Mouse (Mus musculus) embryonic fibroblast, embryonic 13.5 days (primary cell): ENCODE data around the gene Crip1. TPM values are rescaled to one million over a fixed set of nuclear protein-coding genes. Genes with fewer than 3 reads are reported as not detected.

ENCODE experiments used
- H3K27ac ChIP-seq: 2 replicates; pipeline ENCODE4 v1.5.1; 2012; ENCODE audit warnings: low read length, control low read depth, inconsistent platforms; ENCODE audit not compliant: insufficient read depth
- H3K4me1 ChIP-seq: 2 replicates; pipeline ENCODE4 v1.6.1; 2011; ENCODE audit warnings: low read length; ENCODE audit not compliant: control insufficient read depth, insufficient read depth
- H3K4me3 ChIP-seq: 2 replicates; pipeline ENCODE4 v1.5.1; 2011; ENCODE audit warnings: mild to moderate bottlenecking, control low read depth, low read length; ENCODE audit not compliant: insufficient read depth
- CTCF ChIP-seq: IDR thresholded peaks from 2 replicates; pipeline ENCODE4 v1.5.1; 2011; ENCODE audit warnings: mild to moderate bottlenecking, control low read depth, low read length, moderate library complexity, borderline replicate concordance; ENCODE audit not compliant: insufficient read depth
- POLR2A ChIP-seq: IDR thresholded peaks from 2 replicates; pipeline ENCODE4 v1.6.1; 2011; ENCODE audit warnings: low read depth, mild to moderate bottlenecking, control low read depth, low read length, moderate library complexity
- polyA plus RNA-seq: library from polyadenylated mRNA; stranded (reverse); fragments of >200 nt; gene quantifications from 2 replicates; pipeline ENCODE4 v1.2.4, GENCODE M21; 2011; ENCODE audit warnings: low read depth; ENCODE audit not compliant: missing spikeins, insufficient read length

Crip1 gene
- polyA plus RNA-seq, 1 experiment = 75.5 TPM

DNA sequence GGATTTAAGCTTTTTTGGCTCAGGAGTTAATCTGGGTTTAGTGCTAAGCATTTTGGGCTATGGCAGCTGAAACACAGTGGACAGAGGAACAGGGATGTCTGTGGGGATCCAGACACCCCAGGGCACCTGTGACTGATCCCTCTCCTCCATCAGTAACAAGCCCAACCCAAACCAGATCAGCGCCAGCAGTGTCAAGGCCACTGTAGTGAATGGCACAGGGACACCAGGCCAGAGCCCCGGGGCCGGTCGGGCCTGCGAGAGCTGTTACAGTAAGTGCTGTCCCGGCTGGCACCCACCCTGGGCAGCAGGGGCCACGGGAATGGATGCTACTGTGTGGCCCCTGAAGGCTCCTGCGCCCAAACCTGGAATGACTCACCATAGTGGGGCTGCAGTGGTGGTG, 15.4 kb upstream of the Crip1 start:
- H3K4me3 ChIP-seq = no peak overlapping the region
- no peaks in the 10 kb centered on the region for H3K4me1 ChIP-seq
- no peak overlapping the region for H3K27ac ChIP-seq
- TF ChIP-seq POLR2A (no peak), CTCF (no peak)

- H3K4me1 ChIP-seq = no peaks in the 10 kb centered on the region
- TF ChIP-seq POLR2A = no peak
- no peak for TF ChIP-seq CTCF
- H3K4me3 ChIP-seq = no peak overlapping the region
These were observed 14.5 kb upstream of the Crip1 start for GRCm38 (mm10) chr12:113131601-113132000.

DNA sequence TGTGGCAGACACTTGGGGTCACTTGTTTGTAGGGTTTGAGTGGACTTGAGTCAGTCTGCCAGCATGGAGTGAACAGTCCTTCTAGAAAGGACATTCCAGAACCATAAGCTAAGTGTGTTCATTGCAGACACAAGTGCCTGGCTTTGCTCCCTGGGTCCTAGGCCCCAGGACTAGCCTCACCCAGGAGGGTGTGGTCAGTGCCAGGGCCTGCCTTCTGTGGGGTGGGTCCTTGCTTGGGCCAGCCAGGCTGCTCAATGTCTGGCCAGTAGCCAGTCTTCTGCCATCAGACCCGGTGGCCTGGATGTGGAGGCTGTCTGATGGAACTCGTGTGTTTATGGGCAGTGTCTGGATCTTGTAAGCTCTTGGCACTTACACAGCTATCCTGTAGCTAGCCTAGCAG, 13.5 kb upstream of the Crip1 start:
- TF ChIP-seq POLR2A (no peak), CTCF (no peak)
- no peaks in the 10 kb centered on the region for H3K4me1 ChIP-seq
- no peak overlapping the region for H3K4me3 ChIP-seq
- no peak overlapping the region for H3K27ac ChIP-seq

More at GRCm38 (mm10) chr12:113131601-113132000, 14.5 kb upstream of the Crip1 start:
- H3K27ac ChIP-seq = no peak overlapping the region

DNA sequence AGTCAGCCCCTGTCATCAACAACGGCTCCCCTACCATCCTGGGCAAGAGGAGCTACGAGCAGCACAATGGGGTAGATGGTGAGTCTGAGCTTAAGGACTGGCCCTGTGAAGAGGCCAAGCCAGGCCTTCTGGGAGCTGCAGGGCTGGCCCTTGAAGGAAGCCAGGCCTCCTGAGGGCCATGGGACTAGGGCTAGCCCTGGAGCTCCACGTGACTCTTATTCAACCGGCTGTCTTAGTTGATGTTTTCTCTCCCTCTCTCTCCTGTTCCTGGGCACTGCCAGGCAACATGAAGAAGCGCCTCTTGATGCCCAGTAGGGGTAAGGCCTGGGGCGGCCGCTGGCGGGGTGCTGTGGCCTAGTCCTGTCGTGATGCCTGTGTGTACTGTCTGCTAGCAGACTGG, 12.9 kb upstream of the Crip1 start:
- no peak overlapping the region for H3K27ac ChIP-seq
- TF ChIP-seq CTCF (no peak), POLR2A (no peak)

DNA sequence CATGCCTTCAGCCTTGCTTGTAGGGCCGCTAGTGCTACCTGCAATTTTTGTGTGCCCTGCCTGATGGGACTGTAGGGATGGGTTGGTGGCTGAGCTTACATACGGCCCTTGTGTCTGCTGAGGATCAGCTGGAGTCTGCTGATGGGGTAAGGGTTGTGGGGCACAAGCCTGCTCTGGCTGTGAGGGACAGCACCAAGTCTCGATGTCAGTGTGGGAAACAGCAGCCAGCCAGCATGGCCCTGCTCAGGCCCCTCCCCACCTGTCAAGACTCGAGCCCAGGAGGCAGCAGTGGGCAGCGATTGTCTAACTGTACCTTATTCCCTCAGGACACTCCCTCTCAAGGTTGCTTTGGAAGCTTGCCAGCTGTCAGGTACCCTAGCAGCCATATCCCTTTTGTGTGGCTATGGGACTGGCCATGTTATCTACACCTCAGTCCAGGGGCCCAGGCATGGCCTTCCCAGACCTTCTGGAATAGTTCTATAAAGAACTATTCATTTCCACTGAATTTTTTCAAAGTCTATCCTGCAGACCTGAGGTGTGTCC, 12.2 kb upstream of the Crip1 start:
- TF ChIP-seq POLR2A = no peak
- no peak for TF ChIP-seq CTCF
- Histone ChIP-seq H3K4me1 (no peaks in the 10 kb centered on the region), H3K27ac (no peak overlapping the region), H3K4me3 (no peak overlapping the region)

More for the DNA sequence above, 12.9 kb upstream of the Crip1 start:
- Histone ChIP-seq H3K4me1 (no peaks in the 10 kb centered on the region), H3K4me3 (no peak overlapping the region)

DNA sequence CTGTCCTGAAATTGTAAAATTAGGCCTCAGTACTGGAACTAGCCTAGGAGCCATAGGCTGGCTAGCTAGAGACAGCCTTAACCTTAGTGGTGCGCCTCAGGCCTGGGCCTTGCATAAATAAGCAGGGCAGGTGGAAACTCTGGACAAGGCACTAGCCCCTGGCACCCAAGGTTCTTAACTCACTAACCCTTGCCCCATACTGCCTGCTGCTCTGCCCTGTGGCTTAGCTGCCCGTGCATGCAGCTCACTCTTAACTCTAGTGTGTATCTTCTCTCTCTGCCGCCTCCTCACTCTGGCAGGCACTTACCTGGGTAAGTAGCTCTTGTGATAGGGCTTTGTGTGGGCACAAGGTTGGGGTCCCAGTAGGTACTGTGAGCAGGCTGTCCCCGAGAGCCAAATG, 11.6 kb upstream of the Crip1 start:
- Histone ChIP-seq H3K4me3 (no peak overlapping the region), H3K27ac (no peak overlapping the region), H3K4me1 (no peaks in the 10 kb centered on the region)
- TF ChIP-seq POLR2A (no peak), CTCF (no peak)

GRCm38 (mm10) chr12:113135401-113135800, 10.7 kb upstream of the Crip1 start:
- peaks cover 2% of the 10 kb centered on the region; the same call in 1 of the 2 replicates for H3K4me1 ChIP-seq
- no peak for TF ChIP-seq CTCF
- no peak for TF ChIP-seq POLR2A
- H3K4me3 ChIP-seq = no peak overlapping the region
- no peak overlapping the region for H3K27ac ChIP-seq

DNA sequence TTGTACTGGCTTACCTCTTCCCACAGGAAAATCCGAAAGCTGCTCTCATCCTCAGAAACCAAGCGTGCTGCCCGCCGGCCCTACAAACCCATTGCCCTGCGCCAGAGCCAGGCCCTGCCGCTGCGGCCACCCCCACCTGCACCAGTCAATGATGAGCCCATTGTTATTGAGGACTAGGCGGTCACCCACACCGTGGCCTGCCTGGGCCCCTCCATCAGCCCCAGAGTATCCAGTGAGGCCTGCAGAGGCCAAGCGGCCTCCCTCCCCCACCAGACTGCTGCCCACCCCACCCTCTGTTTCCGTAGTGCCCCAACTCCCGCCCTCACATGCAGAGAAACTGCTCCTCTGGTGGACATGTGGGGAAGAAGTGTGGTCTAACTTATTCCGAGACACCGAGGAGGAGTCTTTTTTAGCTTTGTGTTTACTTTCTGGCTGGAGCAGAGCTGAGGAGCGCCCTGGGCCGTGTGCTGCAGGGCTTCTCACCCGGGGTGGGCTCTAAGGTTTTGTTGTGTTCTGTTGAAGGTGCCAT, 9.6 kb upstream of the Crip1 start:
- Histone ChIP-seq H3K4me1 (peaks cover 2% of the 10 kb centered on the region; the same call in 1 of the 2 replicates), H3K4me3 (no peak overlapping the region), H3K27ac (no peak overlapping the region)
- no peak for TF ChIP-seq POLR2A
- no peak for TF ChIP-seq CTCF

DNA sequence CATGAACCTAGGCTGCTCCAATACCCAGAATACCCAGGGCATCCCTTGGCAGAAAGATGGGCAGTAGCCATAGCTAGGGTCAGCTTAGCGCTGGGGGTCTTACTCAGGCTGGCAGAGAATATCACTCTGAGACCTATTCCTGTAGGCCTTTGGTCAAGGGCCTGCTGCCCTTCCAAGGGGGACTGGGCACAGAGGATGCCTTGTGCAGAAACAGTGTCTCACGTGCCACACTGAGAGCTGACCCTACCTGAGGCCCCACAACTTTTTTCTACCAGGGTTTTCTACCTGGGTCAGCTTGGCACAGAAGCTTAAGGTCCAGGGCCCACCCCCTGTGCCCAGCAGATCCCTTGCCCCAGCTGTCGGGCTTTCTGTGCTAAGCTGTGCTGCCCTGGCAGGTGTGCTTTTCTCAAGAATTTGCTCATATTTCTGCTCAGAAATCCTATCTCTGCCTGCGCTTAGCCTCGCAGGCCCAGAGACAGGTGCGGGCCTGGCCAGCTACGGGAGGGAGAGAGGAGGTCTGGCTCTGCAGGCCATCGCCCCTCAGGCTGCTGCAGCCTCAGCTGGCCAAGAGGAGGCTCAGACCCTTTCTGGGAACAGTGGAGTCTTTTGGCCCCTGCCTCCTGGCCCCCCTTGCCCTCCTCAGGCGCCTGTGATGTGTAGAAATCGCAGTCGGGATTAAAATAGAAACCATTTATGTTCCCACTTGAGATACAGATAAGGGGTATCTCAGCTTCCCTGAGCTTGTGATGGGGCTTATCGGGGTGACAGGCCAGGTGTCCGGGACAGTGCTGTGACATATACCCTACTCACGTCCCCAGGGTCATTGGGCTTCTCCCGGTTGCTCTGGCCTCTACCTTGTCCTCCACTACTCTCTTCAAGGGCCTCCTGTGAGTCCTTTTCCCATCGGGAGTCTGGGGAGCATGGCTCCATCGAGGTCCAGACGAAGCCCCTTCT, 8.6 kb upstream of the Crip1 start:
- TF ChIP-seq POLR2A = no peak
- TF ChIP-seq CTCF = no peak
- peaks cover 2% of the 10 kb centered on the region; the same call in 1 of the 2 replicates for H3K4me1 ChIP-seq
- H3K4me3 ChIP-seq = no peak overlapping the region
- no peak overlapping the region for H3K27ac ChIP-seq

GRCm38 (mm10) chr12:113138291-113138690, 7.8 kb upstream of the Crip1 start:
- Histone ChIP-seq H3K4me3 (no peak overlapping the region), H3K27ac (no peak overlapping the region), H3K4me1 (peaks cover 2% of the 10 kb centered on the region; the same call in 1 of the 2 replicates)
- TF ChIP-seq CTCF = no peak
- no peak for TF ChIP-seq POLR2A
